Mouse (Mus musculus) ES-E14 (cell line): ENCODE results near the gene Maz. TPM values are rescaled to one million over a fixed set of nuclear protein-coding genes. Genes with fewer than 3 reads are reported as not detected.
A peak's percentile ranks its signal among the peaks of the same experiment; 100 is the strongest.

Experiments used
- DNase-seq: peaks from one replicate; pipeline ENCODE4 v3.0.0-alpha.2; 2013; ENCODE audit warnings: low read depth, low spot score
- H3K27ac ChIP-seq: 2 replicates; pipeline ENCODE4 v1.5.1; 2012; ENCODE audit warnings: low read depth, mild to moderate bottlenecking, low read length, moderate library complexity, mixed read lengths; ENCODE audit not compliant: poor library complexity, insufficient read depth, severe bottlenecking
- H3K36me3 ChIP-seq: 2 replicates; pipeline ENCODE4 v1.6.1; 2012; ENCODE audit warnings: mild to moderate bottlenecking, low read length, moderate library complexity, mixed read lengths; ENCODE audit not compliant: control insufficient read depth, poor library complexity, insufficient read depth, severe bottlenecking
- H3K4me1 ChIP-seq, 2 experiments: fragments of 150-350 bp in 1 of 2; sonication (generic) in 1 of 2; 2 replicates each; pipeline ENCODE4 v1.6.1; 2012; ENCODE audit warnings: low read length in 2 of 2, mild to moderate bottlenecking in 1 of 2, mixed read lengths in 1 of 2; ENCODE audit not compliant: control insufficient read depth in 2 of 2, insufficient read depth in 2 of 2, poor library complexity in 1 of 2
- H3K4me3 ChIP-seq, 2 experiments: fragments of 150-350 bp in 1 of 2; sonication (generic) in 1 of 2; 2 replicates each; pipeline ENCODE4 v1.5.1; 2012; ENCODE audit warnings: low read length in 2 of 2, low read depth in 1 of 2, mild to moderate bottlenecking in 1 of 2, mixed read lengths in 1 of 2; ENCODE audit not compliant: insufficient read depth in 1 of 2, poor library complexity in 1 of 2, severe bottlenecking in 1 of 2
- H3K9ac ChIP-seq: 2 replicates; pipeline ENCODE4 v1.6.1; 2012; ENCODE audit warnings: low read depth, mild to moderate bottlenecking, low read length, mixed read lengths; ENCODE audit not compliant: poor library complexity, insufficient read depth, severe bottlenecking
- H3K9me3 ChIP-seq: fragments of 150-350 bp; sonication (generic); 2 replicates; pipeline ENCODE4 v1.6.1; 2012; ENCODE audit warnings: low read depth, mild to moderate bottlenecking, low read length; ENCODE audit not compliant: control insufficient read depth, insufficient read depth
- CHD2 ChIP-seq: IDR thresholded peaks from 2 replicates; pipeline ENCODE4 v1.6.1; 2014; ENCODE audit warnings: mild to moderate bottlenecking, low read depth, low read length, inconsistent platforms
- HCFC1 ChIP-seq: IDR thresholded peaks from 2 replicates; pipeline ENCODE4 v1.6.1; 2012; ENCODE audit warnings: low read length, inconsistent platforms, borderline replicate concordance; ENCODE audit not compliant: insufficient read depth
- MAFK ChIP-seq: IDR thresholded peaks from 2 replicates; pipeline ENCODE4 v1.6.1; 2014; ENCODE audit warnings: mild to moderate bottlenecking, low read depth, low read length, inconsistent platforms; ENCODE audit not compliant: insufficient read depth
- ZC3H11A ChIP-seq: IDR thresholded peaks from 2 replicates; pipeline ENCODE4 v1.6.1; 2012; ENCODE audit warnings: low read depth, mild to moderate bottlenecking, inconsistent platforms, low read length, borderline replicate concordance
- ZNF384 ChIP-seq: IDR thresholded peaks from 2 replicates; pipeline ENCODE4 v1.6.1; 2012; ENCODE audit warnings: low read depth, low read length, inconsistent platforms
- in situ Hi-C, 2 experiments: fragments of 600-800 bp; cut with MboI; formaldehyde crosslinking; loops; one replicate each; pipeline ENCODE4 v1.15.1; 2025; ENCODE audit warnings: low sequenced_read_pairs in 2 of 2, inconsistent platforms in 1 of 2; ENCODE audit not compliant: unreplicated experiment in 2 of 2
- total RNA-seq: library from RNA; depleted of rRNA; stranded (reverse); fragments of 300-350 nt; gene quantifications from 2 replicates; pipeline ENCODE4 v1.2.3, GENCODE M21; 2012

Maz gene
- total RNA-seq, 1 experiment: 134 TPM

GRCm38 (mm10) chr7:127003620-127004019, 23.2 kb downstream of the Maz start:
- in situ Hi-C loops: no loop called here
- H3K4me3 ChIP-seq: no peak overlapping the region
- peak overlapping the region; percentile 47; the same call in 1 of the 2 replicates for H3K27ac ChIP-seq
- no peaks in the 10 kb centered on the region for H3K9me3 ChIP-seq
- H3K4me1 ChIP-seq: peaks cover 2 to 24% of the 10 kb centered on the region in 2 experiments; a peak in 3 of 4 replicates
- TF ChIP-seq HCFC1 (no peak), ZNF384 (no peak), MAFK (no peak), ZC3H11A (no peak), CHD2 (no peak)
- no peaks in the 10 kb centered on the region for H3K36me3 ChIP-seq
- H3K9ac ChIP-seq: peak overlapping the region; percentile 55; the same call in 1 of the 2 replicates
- DNase-seq: no peak

DNA sequence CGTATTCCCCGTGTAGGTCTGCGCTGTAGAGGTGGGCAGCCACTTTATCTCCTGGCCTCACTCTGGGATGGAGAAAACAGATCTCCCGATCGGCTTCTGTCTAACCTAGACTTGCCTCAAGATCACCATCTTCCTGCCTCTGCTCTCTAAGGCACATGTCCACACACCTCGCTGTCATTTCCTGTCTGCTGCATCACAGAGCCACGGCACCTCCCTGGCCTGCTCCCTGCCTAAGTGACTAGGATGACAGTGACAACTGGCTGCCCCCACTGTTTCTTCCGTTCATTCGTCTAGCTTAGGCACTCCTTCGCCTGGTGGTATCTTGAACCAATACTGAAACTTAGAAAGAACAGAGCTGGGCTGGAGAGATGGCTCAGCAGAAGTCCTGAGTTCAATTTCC, 27.3 kb downstream of the Maz start:
- in situ Hi-C loops: no loop called here
- no peak overlapping the region for H3K9ac ChIP-seq
- DNase-seq: no peak
- peaks cover 6% of the 10 kb centered on the region; the same call in 1 of the 2 replicates for H3K36me3 ChIP-seq
- H3K27ac ChIP-seq: no peak overlapping the region
- peaks cover 2 to 13% of the 10 kb centered on the region in 2 experiments; a peak in 3 of 4 replicates for H3K4me1 ChIP-seq
- no peak overlapping the region for H3K4me3 ChIP-seq
- TF ChIP-seq ZC3H11A (no peak), ZNF384 (no peak), HCFC1 (no peak), CHD2 (no peak), MAFK (no peak)
- H3K9me3 ChIP-seq: no peaks in the 10 kb centered on the region

GRCm38 (mm10) chr7:126996449-126996848, 30.4 kb downstream of the Maz start:
- no peak for DNase-seq
- TF ChIP-seq ZNF384 (no peak), MAFK (no peak; the same call in 1 of the 2 replicates)

GRCm38 (mm10) chr7:126988816-126989215, 38.0 kb downstream of the Maz start:
- H3K9me3 ChIP-seq: no peaks in the 10 kb centered on the region
- H3K27ac ChIP-seq: no peak overlapping the region

More at GRCm38 (mm10) chr7:126996449-126996848, 30.4 kb downstream of the Maz start:
- no peaks in the 10 kb centered on the region for H3K9me3 ChIP-seq
- peaks cover 11% of the 10 kb centered on the region; the same call in 1 of the 2 replicates for H3K36me3 ChIP-seq
- no peak overlapping the region for H3K4me3 ChIP-seq
- no peak overlapping the region for H3K27ac ChIP-seq
- H3K4me1 ChIP-seq: peaks cover 0 to 2% of the 10 kb centered on the region in 2 experiments; a peak in 1 of 4 replicates
- in situ Hi-C loops: no loop called here
- H3K9ac ChIP-seq: no peak overlapping the region

GRCm38 (mm10) chr7:126986319-126986718, 40.5 kb downstream of the Maz start:
- no peak overlapping the region; the same call in 1 of the 2 replicates for H3K9ac ChIP-seq
- no peaks in the 10 kb centered on the region for H3K9me3 ChIP-seq
- H3K4me3 ChIP-seq: no peak overlapping the region
- no peak for TF ChIP-seq ZNF384
- no peak overlapping the region for H3K27ac ChIP-seq
- no peak for DNase-seq
- in situ Hi-C loops: no loop called here
- peaks cover 1 to 2% of the 10 kb centered on the region in 2 experiments; a peak in 1 of 4 replicates for H3K4me1 ChIP-seq
- H3K36me3 ChIP-seq: no peaks in the 10 kb centered on the region

More at GRCm38 (mm10) chr7:126988816-126989215, 38.0 kb downstream of the Maz start:
- TF ChIP-seq MAFK: no peak
- TF ChIP-seq ZC3H11A: no peak
- no peak for TF ChIP-seq CHD2
- TF ChIP-seq ZNF384: no peak
- TF ChIP-seq HCFC1: no peak
- Histone ChIP-seq H3K36me3 (0 out of 2 replicates have a peak, but pooled peaks cover 5% of the 10 kb centered on the region), H3K4me1 (peaks cover 1 to 2% of the 10 kb centered on the region in 2 experiments; a peak in 1 of 4 replicates), H3K9ac (no peak overlapping the region), H3K4me3 (no peak overlapping the region)
- in situ Hi-C loops: no loop called here
- DNase-seq: no peak
